Mouse (Mus musculus) thymus, adult 2 months (tissue): ENCODE measurements around the gene Bloc1s1. TPM values are rescaled to one million over a fixed set of nuclear protein-coding genes. Genes with fewer than 3 reads are reported as not detected.
A peak's percentile ranks its signal among the peaks of the same experiment; 100 is the strongest.

Experiments
- DNase-seq: peaks from one replicate; pipeline ENCODE4 v3.0.0; 2021
- H3K27ac ChIP-seq: fragments of 200-500 bp; 2 replicates; pipeline ENCODE4 v1.5.1; 2012; ENCODE audit warnings: low read length, control low read depth; ENCODE audit not compliant: control insufficient read depth, insufficient read depth
- H3K27me3 ChIP-seq: fragments of 200-500 bp; 2 replicates; pipeline ENCODE4 v1.6.1; 2012; ENCODE audit warnings: mild to moderate bottlenecking, low read length, moderate library complexity, mixed read lengths; ENCODE audit not compliant: control insufficient read depth, insufficient read depth
- H3K36me3 ChIP-seq: fragments of 200-500 bp; 2 replicates; pipeline ENCODE4 v1.6.1; 2012; ENCODE audit warnings: mild to moderate bottlenecking, low read length, moderate library complexity; ENCODE audit not compliant: control insufficient read depth, insufficient read depth
- H3K4me1 ChIP-seq: fragments of 200-500 bp; replicated peaks from 2 replicates; pipeline ENCODE4 v1.6.1; 2012; ENCODE audit warnings: low read length; ENCODE audit not compliant: control insufficient read depth, insufficient read depth
- H3K4me3 ChIP-seq: fragments of 200-500 bp; 2 replicates; pipeline ENCODE4 v1.5.1; 2012; ENCODE audit warnings: mild to moderate bottlenecking, low read length, control low read depth, moderate library complexity; ENCODE audit not compliant: control insufficient read depth, insufficient read depth
- CTCF ChIP-seq: fragments of 200-500 bp; IDR thresholded peaks from 2 replicates; pipeline ENCODE4 v1.5.1; 2012; ENCODE audit warnings: mild to moderate bottlenecking, control low read depth, low read length, moderate library complexity, borderline replicate concordance; ENCODE audit not compliant: control insufficient read depth, poor library complexity, insufficient read depth; ENCODE audit errors: extremely low read depth
- POLR2A ChIP-seq: fragments of 200-500 bp; IDR thresholded peaks from 2 replicates; pipeline ENCODE4 v1.6.1; 2012; ENCODE audit warnings: mild to moderate bottlenecking, low read length, control low read depth, moderate library complexity; ENCODE audit not compliant: control insufficient read depth, poor library complexity, insufficient read depth; ENCODE audit errors: extremely low read depth
- WGBS: fragments of 180-500 bp; shearing (Covaris S2); methylation state at CpG from one replicate; pipeline ENCODE4 v1.1.7; 2018; 5-methylcytosine and 5-hydroxymethylcytosine counted together
- polyA plus RNA-seq: library from polyadenylated mRNA; depleted of rRNA; stranded (reverse); fragments of >200 nt; gene quantifications from 2 replicates; pipeline ENCODE4 v1.2.3, GENCODE M21; 2012

Bloc1s1 gene
- polyA plus RNA-seq, 1 experiment, result 173 TPM

GRCm38 (mm10) chr10:128911430-128911829 is 12.4 kb downstream of the Bloc1s1 start:
- H3K27ac ChIP-seq, result no peak overlapping the region
- WGBS, result 44% methylated on average over 6 of the region's 6 CpGs
- no peak overlapping the region for H3K4me3 ChIP-seq
- peaks cover 4% of the 10 kb centered on the region for H3K4me1 ChIP-seq
- DNase-seq, result no peak
- no peaks in the 10 kb centered on the region for H3K36me3 ChIP-seq
- TF ChIP-seq CTCF, result no peak
- TF ChIP-seq POLR2A, result no peak
- H3K27me3 ChIP-seq, result peaks cover 26% of the 10 kb centered on the region

- TF ChIP-seq POLR2A, result no peak
- TF ChIP-seq CTCF, result no peak
- DNase-seq, result no peak
- no peaks in the 10 kb centered on the region for H3K36me3 ChIP-seq
- H3K27me3 ChIP-seq, result peaks cover 26% of the 10 kb centered on the region
- no peak overlapping the region for H3K27ac ChIP-seq
- peaks cover 4% of the 10 kb centered on the region for H3K4me1 ChIP-seq
- 6% methylated on average over 65 of the region's 66 CpGs for WGBS
- peak overlapping the region; percentile 36 for H3K4me3 ChIP-seq
Observed at GRCm38 (mm10) chr10:128910066-128910841, 13.6 kb downstream of the Bloc1s1 start.

GRCm38 (mm10) chr10:128909567-128910028 is 14.2 kb downstream of the Bloc1s1 start:
- no peak for DNase-seq
- no peak for TF ChIP-seq POLR2A
- TF ChIP-seq CTCF, result no peak

DNA sequence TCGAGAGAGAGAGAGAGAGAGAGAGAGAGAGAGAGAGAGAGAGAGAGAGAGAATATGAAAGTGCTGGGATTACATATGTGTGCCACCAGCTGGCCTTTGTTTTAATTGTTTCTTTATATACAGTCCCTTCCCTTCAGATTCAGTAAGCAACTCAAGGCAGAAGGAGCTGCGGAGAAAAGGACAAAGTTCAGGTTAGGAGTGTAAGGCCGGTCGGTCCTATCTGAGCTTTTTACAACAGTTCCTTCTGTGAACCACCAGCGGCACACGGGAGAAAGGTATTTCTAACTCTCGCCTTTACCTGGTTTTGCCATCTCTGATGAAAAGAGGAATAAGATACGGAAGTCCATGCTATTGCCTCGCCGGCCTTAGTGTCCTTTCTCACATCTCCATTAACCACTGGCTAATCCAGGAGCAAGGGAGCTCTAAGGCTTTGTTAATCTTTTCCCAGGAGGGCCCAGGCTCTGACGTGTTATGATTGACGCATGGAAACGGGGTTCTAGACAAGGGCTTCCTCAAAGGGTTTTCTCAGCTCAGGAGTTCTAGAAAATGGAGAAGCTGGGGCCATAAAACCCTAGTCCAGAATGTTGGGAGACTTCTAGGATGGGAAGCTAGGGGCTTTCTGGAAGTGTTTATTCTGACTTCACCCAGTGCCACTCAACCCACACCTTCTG is 14.9 kb downstream of the Bloc1s1 start:
- Histone ChIP-seq H3K4me3 (no peak overlapping the region), H3K27ac (peak overlapping the region; percentile 37; the same call in 1 of the 2 replicates), H3K27me3 (peaks cover 26% of the 10 kb centered on the region), H3K36me3 (no peaks in the 10 kb centered on the region), H3K4me1 (peaks cover 4% of the 10 kb centered on the region)
- TF ChIP-seq CTCF (no peak), POLR2A (no peak)
- DNase-seq, result no peak
- 81% methylated on average over 13 of the region's 13 CpGs for WGBS

More at GRCm38 (mm10) chr10:128909567-128910028, 14.2 kb downstream of the Bloc1s1 start:
- Histone ChIP-seq H3K27me3 (peaks cover 26% of the 10 kb centered on the region), H3K27ac (peak overlapping the region; percentile 37; the same call in 1 of the 2 replicates), H3K4me3 (peak overlapping the region; percentile 36), H3K4me1 (peaks cover 4% of the 10 kb centered on the region), H3K36me3 (no peaks in the 10 kb centered on the region)
- whole genome bisulfite sequencing, result 4% methylated on average over 39 of the region's 41 CpGs

DNA sequence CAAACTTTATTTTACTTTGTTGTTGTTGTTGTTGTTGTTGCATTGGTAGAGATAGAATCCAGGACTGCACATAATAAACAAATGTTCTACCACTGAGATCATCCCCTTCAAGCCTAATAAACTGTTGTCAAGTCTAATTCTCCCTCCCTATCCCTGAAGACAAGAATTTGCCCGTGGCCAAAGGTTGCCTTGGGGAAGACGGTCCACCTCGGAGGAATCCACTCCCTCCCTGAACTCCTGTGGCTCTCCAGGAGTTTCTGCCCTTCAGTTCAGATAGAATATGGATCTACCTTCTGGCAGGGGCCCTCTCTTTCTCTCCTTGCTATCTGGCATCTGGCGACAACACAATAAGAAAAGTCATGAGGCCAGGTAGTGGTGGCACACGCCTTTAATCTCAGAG is 19.0 kb downstream of the Bloc1s1 start:
- Histone ChIP-seq H3K4me1 (peaks cover 11% of the 10 kb centered on the region), H3K27me3 (peaks cover 14% of the 10 kb centered on the region), H3K27ac (no peak overlapping the region), H3K36me3 (no peaks in the 10 kb centered on the region), H3K4me3 (no peak overlapping the region)
- no peak for DNase-seq
- 95% methylated on average over 5 of the region's 5 CpGs for WGBS
- TF ChIP-seq CTCF (no peak), POLR2A (no peak)

DNA sequence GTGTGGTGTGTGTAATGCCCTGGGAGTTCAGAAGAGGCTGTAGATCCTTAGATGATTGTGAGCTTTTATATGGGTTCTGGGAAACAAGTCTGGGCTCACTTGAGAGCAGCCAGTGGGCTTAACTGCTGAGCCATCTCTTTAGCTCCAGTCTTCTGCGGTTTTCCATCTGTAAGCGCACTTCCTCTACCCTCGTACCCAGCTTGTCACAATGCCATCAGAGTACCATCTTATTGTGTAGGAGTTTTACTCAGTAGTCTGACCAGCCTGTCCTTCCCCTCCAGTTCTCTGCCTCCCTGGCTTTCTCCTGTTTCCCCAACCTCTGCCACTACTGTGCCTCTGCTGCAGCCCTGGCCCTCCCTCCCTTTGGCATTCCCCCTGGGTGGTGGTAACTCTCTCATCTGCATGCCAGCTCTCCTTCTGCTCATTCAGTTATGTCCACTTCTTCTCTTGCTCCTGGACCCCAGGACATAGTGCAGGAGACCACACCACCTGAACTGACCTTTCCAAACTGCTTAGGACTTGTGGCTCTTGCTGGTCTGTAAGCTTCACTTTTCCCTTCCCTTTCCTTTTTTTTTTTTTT is 21.3 kb downstream of the Bloc1s1 start:
- TF ChIP-seq CTCF, result no peak
- TF ChIP-seq POLR2A, result no peak

More for the DNA sequence above, 21.3 kb downstream of the Bloc1s1 start:
- Histone ChIP-seq H3K4me1 (peaks cover 11% of the 10 kb centered on the region), H3K4me3 (no peak overlapping the region), H3K36me3 (no peaks in the 10 kb centered on the region), H3K27ac (no peak overlapping the region), H3K27me3 (no peaks in the 10 kb centered on the region)
- no peak for DNase-seq
- 15% methylated on average over 3 of the region's 3 CpGs for WGBS
